Mouse (Mus musculus) c-Kit-positive CD71-positive TER-119-positive erythroid progenitor cells, embryonic 14.5 days (primary cell): ENCODE data around the gene Gm3488.
"Not testable (repeated sequence)": the region's sequence is repeated elsewhere in the genome, so short reads cannot be mapped to it uniquely, and the experiment has no call there.

Source experiments
- DNase-seq: peaks from one replicate; pipeline ENCODE4 v3.0.0-alpha.2; 2013; ENCODE audit warnings: low spot score

Gene Gm3488

DNA sequence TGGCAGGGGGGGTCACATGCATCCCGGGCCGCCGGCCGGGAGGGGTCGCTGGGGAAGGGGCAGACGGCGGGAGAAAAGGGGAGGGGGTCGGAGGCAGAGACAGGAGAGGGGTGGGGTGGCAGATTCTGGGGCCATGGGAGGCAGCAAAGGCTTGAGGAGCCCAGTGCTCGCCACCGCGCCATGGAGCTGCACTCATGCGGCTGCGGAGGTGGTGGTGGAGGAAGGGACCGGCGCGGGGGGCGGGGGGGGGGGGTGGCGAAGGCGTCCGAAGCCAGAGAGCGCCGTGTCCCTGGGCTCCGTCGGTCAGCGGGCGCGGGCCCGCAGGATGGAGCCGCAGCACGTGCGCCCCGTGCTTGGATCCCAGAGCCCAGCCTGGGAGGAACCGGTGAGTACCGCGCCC is at the start of gene Gm3488:
Gm3488 (plus strand) TSS at position 301 of the 400 bp plus-strand sequence.
- DNase-seq: not testable (repeated sequence)

- not testable (repeated sequence) for DNase-seq
Measured at GRCm38 (mm10) chr14:5455367-5455766, 46.1 kb upstream of the Gm3488 start, which contains the start of gene Gm3194. TSS of gene Gm3194 (minus strand) at chr14:5455467.

GRCm38 (mm10) chr14:5460469-5460868 is 41.0 kb upstream of the Gm3488 start:
- not testable (repeated sequence) for DNase-seq

GRCm38 (mm10) chr14:5477730-5478129 is 23.7 kb upstream of the Gm3488 start, which contains the start of gene Gm8246:
TSS of gene Gm8246 (minus strand) at chr14:5477830.
- not testable (repeated sequence) for DNase-seq

GRCm38 (mm10) chr14:5483907-5484306 is 17.6 kb upstream of the Gm3488 start, which contains the start of gene Gm3187:
TSS of gene Gm3187 (plus strand) at chr14:5484207.
- not testable (repeated sequence) for DNase-seq

DNA sequence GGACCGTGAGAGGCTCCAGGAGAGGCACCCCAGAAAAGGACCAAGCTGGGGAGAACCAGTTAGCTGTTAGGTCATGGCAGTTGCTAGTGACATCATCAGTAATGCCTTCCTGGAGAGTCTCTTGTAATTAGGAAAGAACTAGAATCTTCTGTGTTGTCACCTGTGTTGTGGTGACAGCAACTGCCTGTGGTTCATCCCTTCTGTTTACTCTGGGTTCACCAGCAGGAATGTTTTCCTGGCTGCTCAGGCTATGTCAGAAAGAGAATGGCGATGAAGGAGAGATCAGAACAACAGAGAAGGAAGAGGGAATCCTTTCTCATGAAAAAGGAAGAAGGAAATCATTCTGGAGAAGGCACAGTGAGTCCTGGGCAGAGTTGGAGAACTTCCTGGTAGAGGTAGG is 36.7 kb downstream of the Gm3488 start, which contains the start of gene Gm3532:
Gm3532 (plus strand) TSS at position 301 of the 400 bp plus-strand sequence.
- DNase-seq: not testable (repeated sequence)
